Mouse (Mus musculus) cerebellum, adult 2 months (tissue): ENCODE data around the gene Lypd6. TPM values are rescaled to one million over a fixed set of nuclear protein-coding genes. Genes with fewer than 3 reads are reported as not detected.

ENCODE experiments used
- DNase-seq, 2 experiments: peaks; one replicate each; pipeline ENCODE4 v3.0.0; 2021
- H3K27ac ChIP-seq: fragments of 200-500 bp; 2 replicates; pipeline ENCODE4 v1.5.1; 2012; ENCODE audit warnings: low read length, control low read depth, inconsistent platforms; ENCODE audit not compliant: insufficient read depth
- H3K27me3 ChIP-seq: fragments of 200-500 bp; 2 replicates; pipeline ENCODE4 v1.6.1; 2012; ENCODE audit warnings: inconsistent platforms, mild to moderate bottlenecking, low read length, moderate library complexity; ENCODE audit not compliant: control insufficient read depth, insufficient read depth
- H3K4me1 ChIP-seq: fragments of 200-500 bp; 2 replicates; pipeline ENCODE4 v1.6.1; 2011; ENCODE audit warnings: low read length; ENCODE audit not compliant: control insufficient read depth, insufficient read depth
- H3K4me3 ChIP-seq: fragments of 200-500 bp; replicated peaks from 2 replicates; pipeline ENCODE3; 2011; ENCODE audit warnings: mild to moderate bottlenecking, low read depth, low read length, control low read depth; ENCODE audit not compliant: insufficient read depth
- CTCF ChIP-seq: fragments of 200-500 bp; IDR thresholded peaks from 2 replicates; pipeline ENCODE4 v1.5.1; 2011; ENCODE audit warnings: low read depth, mild to moderate bottlenecking, control low read depth, low read length, moderate library complexity, borderline replicate concordance; ENCODE audit not compliant: insufficient read depth
- POLR2A ChIP-seq: fragments of 200-500 bp; IDR thresholded peaks from 2 replicates; pipeline ENCODE4 v1.6.1; 2011; ENCODE audit warnings: low read length, control low read depth, borderline replicate concordance; ENCODE audit not compliant: insufficient read depth
- WGBS: fragments of 180-500 bp; shearing (Covaris S2); methylation state at CpG from one replicate; pipeline ENCODE4 v1.1.7; 2018; 5-methylcytosine and 5-hydroxymethylcytosine counted together
- polyA plus RNA-seq: library from polyadenylated mRNA; depleted of rRNA; stranded (reverse); fragments of >200 nt; gene quantifications from 2 replicates; pipeline ENCODE4 v1.2.3, GENCODE M21; 2012

The Lypd6 gene
- polyA plus RNA-seq, 1 experiment, result 21.6 TPM

- no peak overlapping the region for H3K4me3 ChIP-seq
- no peaks in the 10 kb centered on the region for H3K27me3 ChIP-seq
- WGBS, result 57% methylated on average over 3 of the region's 3 CpGs
- no peak for TF ChIP-seq CTCF
- TF ChIP-seq POLR2A, result no peak
- no peak for DNase-seq
- no peak overlapping the region for H3K27ac ChIP-seq
- no peaks in the 10 kb centered on the region for H3K4me1 ChIP-seq
Measured at GRCm38 (mm10) chr2:50181332-50181731, 115.1 kb downstream of the Lypd6 start.

GRCm38 (mm10) chr2:50186711-50187405, 120.6 kb downstream of the Lypd6 start:
- Histone ChIP-seq H3K4me3 (no peak overlapping the region), H3K27me3 (no peaks in the 10 kb centered on the region), H3K27ac (no peak overlapping the region), H3K4me1 (no peaks in the 10 kb centered on the region)
- TF ChIP-seq POLR2A (no peak), CTCF (no peak)
- DNase-seq, result no peak
- WGBS, result 50% methylated on average over 12 of the region's 12 CpGs

GRCm38 (mm10) chr2:50188856-50189255, 122.6 kb downstream of the Lypd6 start:
- DNase-seq, result no peak
- Histone ChIP-seq H3K27me3 (no peaks in the 10 kb centered on the region), H3K27ac (no peak overlapping the region), H3K4me3 (no peak overlapping the region), H3K4me1 (no peaks in the 10 kb centered on the region)
- 87% methylated on average over 3 of the region's 3 CpGs for WGBS
- no peak for TF ChIP-seq CTCF
- TF ChIP-seq POLR2A, result no peak

GRCm38 (mm10) chr2:50196681-50197080, 130.5 kb downstream of the Lypd6 start:
- TF ChIP-seq CTCF, result no peak
- TF ChIP-seq POLR2A, result no peak
- Histone ChIP-seq H3K4me1 (no peaks in the 10 kb centered on the region), H3K27ac (no peak overlapping the region), H3K4me3 (no peak overlapping the region), H3K27me3 (no peaks in the 10 kb centered on the region)
- 29% methylated on average over 1 of the region's 1 CpGs for WGBS
- no peak for DNase-seq

- H3K27ac ChIP-seq, result no peak overlapping the region
- WGBS, result 61% methylated on average over 4 of the region's 4 CpGs
- DNase-seq, result no peak
- H3K4me3 ChIP-seq, result no peak overlapping the region
- H3K27me3 ChIP-seq, result no peaks in the 10 kb centered on the region
- no peaks in the 10 kb centered on the region for H3K4me1 ChIP-seq
- TF ChIP-seq POLR2A, result no peak
- TF ChIP-seq CTCF, result no peak
Measured at GRCm38 (mm10) chr2:50197801-50198200, 131.6 kb downstream of the Lypd6 start.

GRCm38 (mm10) chr2:50200541-50200940, 134.3 kb downstream of the Lypd6 start:
- no peak for TF ChIP-seq CTCF
- Histone ChIP-seq H3K4me1 (no peaks in the 10 kb centered on the region), H3K27me3 (no peaks in the 10 kb centered on the region), H3K27ac (no peak overlapping the region), H3K4me3 (no peak overlapping the region)
- WGBS, result 60% methylated on average over 2 of the region's 2 CpGs
- no peak for DNase-seq

GRCm38 (mm10) chr2:50220574-50220973, 154.3 kb downstream of the Lypd6 start:
- H3K27me3 ChIP-seq, result no peaks in the 10 kb centered on the region
- no peaks in the 10 kb centered on the region for H3K4me1 ChIP-seq
- WGBS, result 9% methylated on average over 7 of the region's 7 CpGs
- no peak overlapping the region for H3K4me3 ChIP-seq
- no peak overlapping the region for H3K27ac ChIP-seq
- TF ChIP-seq CTCF (no peak), POLR2A (no peak)
- DNase-seq, result peak in 1 of 2 experiments; percentile 5

- H3K27ac ChIP-seq, result no peak overlapping the region
- DNase-seq, result no peak
- no peaks in the 10 kb centered on the region for H3K27me3 ChIP-seq
- no peaks in the 10 kb centered on the region for H3K4me1 ChIP-seq
- TF ChIP-seq CTCF (no peak), POLR2A (no peak)
- WGBS, result 91% methylated on average over 4 of the region's 4 CpGs
- no peak overlapping the region for H3K4me3 ChIP-seq
Measured at GRCm38 (mm10) chr2:50225019-50225418, 158.8 kb downstream of the Lypd6 start.
